Mouse (Mus musculus) monocyte, adult 2 months (primary cell): ENCODE measurements around the gene Kcnrg.
"Not testable (repeated sequence)": the region's sequence is repeated elsewhere in the genome, so short reads cannot be mapped to it uniquely, and the experiment has no call there.

Experiments used
- DNase-seq, 2 experiments: peaks; one replicate each; pipeline ENCODE4 v3.0.0; 2022; ENCODE audit warnings: low spot score in 2 of 2, low read depth in 1 of 2

Gene Kcnrg

GRCm38 (mm10) chr14:61607157-61607556, at the start of gene Kcnrg:
TSS of gene Kcnrg (plus strand) at chr14:61607457.
- DNase-seq, result no peak

- no peak for DNase-seq
Measured at GRCm38 (mm10) chr14:61558901-61559300, 48.4 kb upstream of the Kcnrg start.

GRCm38 (mm10) chr14:61559856-61560255, 47.4 kb upstream of the Kcnrg start:
- no peak for DNase-seq

- DNase-seq, result not testable (repeated sequence)
Measured at GRCm38 (mm10) chr14:61566211-61566610, 41.0 kb upstream of the Kcnrg start.

- no peak for DNase-seq
Measured at GRCm38 (mm10) chr14:61569344-61569743, 37.9 kb upstream of the Kcnrg start.

- peak; percentile 20 to 73 for DNase-seq
Measured at GRCm38 (mm10) chr14:61571366-61571765, 35.9 kb upstream of the Kcnrg start.

GRCm38 (mm10) chr14:61572131-61572530, 35.1 kb upstream of the Kcnrg start:
- no peak for DNase-seq

GRCm38 (mm10) chr14:61575066-61575465, 32.2 kb upstream of the Kcnrg start:
- no peak for DNase-seq

- DNase-seq, result no peak
Measured at GRCm38 (mm10) chr14:61575941-61576340, 31.3 kb upstream of the Kcnrg start.

- DNase-seq, result no peak
Measured at GRCm38 (mm10) chr14:61589288-61590065, 17.8 kb upstream of the Kcnrg start.

GRCm38 (mm10) chr14:61596719-61597426, 10.4 kb upstream of the Kcnrg start:
- no peak for DNase-seq

GRCm38 (mm10) chr14:61597968-61598367, 9.3 kb upstream of the Kcnrg start, which contains the start of gene Trim13:
TSS of gene Trim13 (plus strand) at chr14:61598247.
- no peak for DNase-seq

- DNase-seq, result peak; percentile 50 to 75
Measured at GRCm38 (mm10) chr14:61599057-61599806, 8.0 kb upstream of the Kcnrg start.

GRCm38 (mm10) chr14:61601348-61601747, 5.9 kb upstream of the Kcnrg start:
- no peak for DNase-seq

GRCm38 (mm10) chr14:61603069-61603755, 4.0 kb upstream of the Kcnrg start:
- DNase-seq, result no peak

GRCm38 (mm10) chr14:61604081-61604480, 3.2 kb upstream of the Kcnrg start:
- DNase-seq, result no peak

- DNase-seq, result not testable (repeated sequence)
Measured at GRCm38 (mm10) chr14:61606088-61606487, 1.2 kb upstream of the Kcnrg start.

GRCm38 (mm10) chr14:61611766-61612165, 4.5 kb downstream of the Kcnrg start:
- DNase-seq, result no peak

- no peak for DNase-seq
Measured at GRCm38 (mm10) chr14:61613319-61613718, 6.1 kb downstream of the Kcnrg start.

- DNase-seq, result no peak
Measured at GRCm38 (mm10) chr14:61620371-61620770, 13.1 kb downstream of the Kcnrg start.

GRCm38 (mm10) chr14:61635969-61636368, 28.7 kb downstream of the Kcnrg start:
- no peak for DNase-seq
